In genomic region chr1:78595521-78596139, GRCm38 (mm10) we compare ENCODE assay signal across 30 mouse cellular contexts.
DNase-seq lines count a peak whose midpoint lies in the region; ATAC-seq lines count a peak whose summit lies in the region.
"Had no signal": no experiment of that assay in that cellular context is flagged by ENCODE, and none has a peak within 500 bp of the region (broad histone marks: within the 10 kb centered on the region; RNA-seq: fewer than 3 reads in every experiment).

No protein-coding gene starts in this region.

- H3K4me3 ChIP-seq in neural tube, embryonic 15.5 days (replicated peaks), result no peak overlapping the region
- no peak overlapping the region for H3K4me3 ChIP-seq in midbrain, embryonic 13.5 days (replicated peaks)
- H3K4me3 ChIP-seq: embryonic facial prominence, embryonic 10.5 days; embryonic facial prominence, embryonic 15.5 days; forebrain, embryonic 12.5 days; hindbrain, embryonic 15.5 days; kidney, embryonic 15.5 days; neural tube, embryonic 13.5 days; stomach, embryonic 15.5 days had no signal

- H3K27ac ChIP-seq in neural tube, embryonic 15.5 days (replicated peaks), result no peak overlapping the region
- H3K27ac ChIP-seq in midbrain, embryonic 13.5 days, result no peak overlapping the region
- H3K27ac ChIP-seq: embryonic facial prominence, embryonic 10.5 days; embryonic facial prominence, embryonic 15.5 days; forebrain, embryonic 12.5 days; hindbrain, embryonic 15.5 days; kidney, embryonic 15.5 days; liver, embryonic 14.5 days; macrophage; neural tube, embryonic 13.5 days; stomach, embryonic 15.5 days had no signal

- WGBS in neural tube, embryonic 15.5 days, result 87% methylated on average over 14 of the region's 14 CpGs
- 84% methylated on average over 14 of the region's 14 CpGs for WGBS in midbrain, embryonic 13.5 days

- no peaks in the 10 kb centered on the region for H3K9me3 ChIP-seq in neural tube, embryonic 15.5 days (replicated peaks)
- no peaks in the 10 kb centered on the region for H3K9me3 ChIP-seq in midbrain, embryonic 13.5 days
- H3K9me3 ChIP-seq: embryonic facial prominence, embryonic 10.5 days; embryonic facial prominence, embryonic 15.5 days; forebrain, embryonic 12.5 days; hindbrain, embryonic 15.5 days; kidney, embryonic 15.5 days; neural tube, embryonic 13.5 days; stomach, embryonic 15.5 days had no signal

- H3K9ac ChIP-seq in neural tube, embryonic 15.5 days (replicated peaks), result no peak overlapping the region
- H3K9ac ChIP-seq in midbrain, embryonic 13.5 days (replicated peaks), result no peak overlapping the region
- H3K9ac ChIP-seq: embryonic facial prominence, embryonic 15.5 days; forebrain, embryonic 12.5 days; forebrain, postnatal 0 days; hindbrain, embryonic 15.5 days; kidney, embryonic 15.5 days; liver, embryonic 14.5 days; neural tube, embryonic 13.5 days; stomach, embryonic 15.5 days had no signal

- no peaks in the 10 kb centered on the region for H3K27me3 ChIP-seq in neural tube, embryonic 15.5 days (replicated peaks)
- no peaks in the 10 kb centered on the region for H3K27me3 ChIP-seq in midbrain, embryonic 13.5 days
- H3K27me3 ChIP-seq: embryonic facial prominence, embryonic 15.5 days; forebrain, embryonic 12.5 days; hindbrain, embryonic 15.5 days; kidney, embryonic 15.5 days; neural tube, embryonic 13.5 days; stomach, embryonic 15.5 days had no signal

- no peaks in the 10 kb centered on the region for H3K36me3 ChIP-seq in neural tube, embryonic 15.5 days
- no peaks in the 10 kb centered on the region for H3K36me3 ChIP-seq in midbrain, embryonic 13.5 days
- H3K36me3 ChIP-seq: embryonic facial prominence, embryonic 10.5 days; embryonic facial prominence, embryonic 15.5 days; forebrain, embryonic 12.5 days; hindbrain, embryonic 15.5 days; kidney, embryonic 15.5 days; neural tube, embryonic 13.5 days; stomach, embryonic 15.5 days had no signal

- peak; percentile 86 for ATAC-seq in granulocyte monocyte progenitor cell, adult 5-6 weeks (replicated peaks; ENCODE audit: poor library complexity, severe bottlenecking)
- no peak for ATAC-seq in neural tube, embryonic 15.5 days (ENCODE audit: low FRiP score)
- ATAC-seq in midbrain, embryonic 13.5 days, result no peak
- ATAC-seq: CD4-positive, CD25-positive, alpha-beta regulatory T cell, adult 4 months; forebrain, postnatal 0 days; inflammation-experienced regulatory T-cells, adult 6 months had no signal

- DNase-seq in embryo, embryonic 10.5 days (ENCODE audit: low spot score), result peak; percentile 42
- no peak for DNase-seq in embryo, embryonic 11 days
- peak; percentile 49 for DNase-seq in 416B (ENCODE audit: low read depth)
- DNase-seq in retina, embryonic 14.5 days (ENCODE audit: low spot score), result peak; percentile 23
- DNase-seq: adrenal gland, postnatal 25 days; cerebellum, adult 18-20 months; cerebellum, postnatal 14 days; forebrain, postnatal 0 days; heart, postnatal 4 days; kidney, adult 11 months; kidney, postnatal 36 days; liver; lung, adult 2 months; lung, postnatal 10 days; right cerebral cortex, postnatal 25 days had no signal

- no peaks in the 10 kb centered on the region for H3K4me1 ChIP-seq in neural tube, embryonic 15.5 days
- no peaks in the 10 kb centered on the region for H3K4me1 ChIP-seq in midbrain, embryonic 13.5 days (replicated peaks)
- H3K4me1 ChIP-seq: hindbrain, embryonic 15.5 days; neural tube, embryonic 13.5 days; stomach, embryonic 15.5 days had no signal

- H3K4me2 ChIP-seq in neural tube, embryonic 15.5 days, result no peak overlapping the region
- H3K4me2 ChIP-seq in midbrain, embryonic 13.5 days (replicated peaks), result no peak overlapping the region
- H3K4me2 ChIP-seq: embryonic facial prominence, embryonic 15.5 days; forebrain, embryonic 12.5 days; hindbrain, embryonic 15.5 days; kidney, embryonic 15.5 days; midbrain, embryonic 11.5 days; neural tube, embryonic 13.5 days; stomach, embryonic 15.5 days had no signal
